Mouse (Mus musculus) CH12.LX (cell line): ENCODE measurements around the gene Lin9.

ENCODE experiments used
- CHD2 ChIP-seq: IDR thresholded peaks from 2 replicates; pipeline ENCODE4 v1.6.1; 2011; ENCODE audit warnings: low read length, improper control_type of control experiment
- CTCF ChIP-seq, 2 experiments: IDR thresholded peaks in 1 of 2; conservative IDR thresholded peaks in 1 of 2; 2 replicates each; pipeline ENCODE4 v1.5.1; 2011 to 2012; ENCODE audit warnings: low read depth in 2 of 2, low read length in 2 of 2, improper control_type of control experiment in 1 of 2, inconsistent platforms in 1 of 2, mild to moderate bottlenecking in 1 of 2, moderate library complexity in 1 of 2
- KAT2A ChIP-seq: IDR thresholded peaks from 2 replicates; pipeline ENCODE4 v1.6.1; 2012; ENCODE audit warnings: low read length, improper control_type of control experiment, inconsistent platforms; ENCODE audit not compliant: insufficient replicate concordance
- MYC ChIP-seq: IDR thresholded peaks from 2 replicates; pipeline ENCODE4 v1.6.1; 2011; ENCODE audit warnings: low read depth, mild to moderate bottlenecking, improper control_type of control experiment, low read length
- POLR2A ChIP-seq: IDR thresholded peaks from 2 replicates; pipeline ENCODE4 v1.6.1; 2011; ENCODE audit warnings: low read depth, mild to moderate bottlenecking, improper control_type of control experiment, low read length
- RCOR1 ChIP-seq: conservative IDR thresholded peaks from 2 replicates; pipeline ENCODE4 v1.6.1; 2012; ENCODE audit warnings: low read depth, mild to moderate bottlenecking, inconsistent platforms, low read length, improper control_type of control experiment
- UBTF ChIP-seq: IDR thresholded peaks from 2 replicates; pipeline ENCODE4 v1.6.1; 2012; ENCODE audit warnings: low read depth, mild to moderate bottlenecking, inconsistent platforms, low read length, improper control_type of control experiment, moderate library complexity
- USF1 ChIP-seq: IDR thresholded peaks from 2 replicates; pipeline ENCODE4 v1.6.1; 2014; ENCODE audit warnings: low read depth, mild to moderate bottlenecking, inconsistent platforms, low read length, improper control_type of control experiment

DNA sequence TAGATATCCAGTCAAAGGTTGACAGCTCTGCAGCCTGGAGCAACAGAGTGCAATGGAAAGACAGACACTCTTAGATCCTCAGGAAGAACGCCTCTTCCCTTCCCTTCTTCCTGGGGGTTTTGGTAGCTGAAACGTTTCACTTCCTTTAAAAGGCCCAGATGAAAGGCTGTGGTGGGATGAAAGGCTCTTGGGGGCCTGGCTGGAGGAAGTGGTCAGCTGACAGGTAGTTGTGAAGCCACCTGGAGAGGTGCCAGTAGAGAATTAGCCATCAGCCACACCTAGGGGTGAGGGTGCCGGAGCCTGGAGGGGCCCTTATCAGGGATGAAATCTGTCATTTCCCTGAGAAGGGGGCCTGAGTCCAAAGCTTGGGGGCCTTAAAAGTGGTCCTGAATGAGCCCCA lies 66.4 kb downstream of the Lin9 start:
- no peak for TF ChIP-seq CHD2
- TF ChIP-seq CTCF (conservative IDR thresholded peaks at IDR 0.05 in 1 of 2, IDR thresholded peaks at IDR 0.05 in 1 of 2; ENCODE audit: low read depth in 2 of 2, low read length in 2 of 2), result no peak
- no peak for TF ChIP-seq UBTF
- no peak for TF ChIP-seq USF1
- TF ChIP-seq RCOR1, result no peak
- TF ChIP-seq KAT2A, result no peak
- no peak for TF ChIP-seq POLR2A
- no peak for TF ChIP-seq MYC
